Mouse (Mus musculus): ENCODE measurements around the gene Gm10100. TPM values are rescaled to one million over a fixed set of nuclear protein-coding genes. Genes with fewer than 3 reads are reported as not detected.
"Not testable (repeated sequence)": the region's sequence is repeated elsewhere in the genome, so short reads cannot be mapped to it uniquely, and the experiment has no call there.

Gm10100 gene
- polyA plus RNA-seq, 1 experiment from 2014 or later, result not detected

GRCm38 (mm10) chr10:77728280-77728679 is 2.0 kb downstream of the Gm10100 start:
- H3K36me3 ChIP-seq (ENCODE audit: inconsistent target), result no peaks in the 10 kb centered on the region
- no peak overlapping the region for H3K4me3 ChIP-seq (ENCODE audit: inconsistent target)
- no peak overlapping the region for H3K27ac ChIP-seq
- 83% methylated on average over 4 of the region's 4 CpGs for WGBS (ENCODE audit: missing documents)
- no peaks in the 10 kb centered on the region for H3K79me2 ChIP-seq (ENCODE audit: inconsistent target)

- Histone ChIP-seq H3K27ac (no peak overlapping the region), H3K79me2 (ENCODE audit: inconsistent target) (no peaks in the 10 kb centered on the region), H3K4me3 (ENCODE audit: inconsistent target) (no peak overlapping the region), H3K36me3 (ENCODE audit: inconsistent target) (no peaks in the 10 kb centered on the region)
- 69% methylated on average over 4 of the region's 4 CpGs for WGBS (ENCODE audit: missing documents)
Measured at GRCm38 (mm10) chr10:77729241-77729640, 3.0 kb downstream of the Gm10100 start.

- 100% methylated on average over 1 of the region's 1 CpGs for WGBS (ENCODE audit: missing documents)
- Histone ChIP-seq H3K79me2 (ENCODE audit: inconsistent target) (no peaks in the 10 kb centered on the region), H3K4me3 (ENCODE audit: inconsistent target) (no peak overlapping the region), H3K36me3 (ENCODE audit: inconsistent target) (no peaks in the 10 kb centered on the region), H3K27ac (no peak overlapping the region)
Measured at GRCm38 (mm10) chr10:77735928-77736327, 9.6 kb downstream of the Gm10100 start.

- H3K36me3 ChIP-seq (ENCODE audit: inconsistent target), result no peaks in the 10 kb centered on the region
- no peak overlapping the region for H3K27ac ChIP-seq
- no peak overlapping the region for H3K4me3 ChIP-seq (ENCODE audit: inconsistent target)
- 49% methylated on average over 4 of the region's 4 CpGs for WGBS (ENCODE audit: missing documents)
- H3K79me2 ChIP-seq (ENCODE audit: inconsistent target), result no peaks in the 10 kb centered on the region
Measured at GRCm38 (mm10) chr10:77738929-77739328, 12.6 kb downstream of the Gm10100 start.

DNA sequence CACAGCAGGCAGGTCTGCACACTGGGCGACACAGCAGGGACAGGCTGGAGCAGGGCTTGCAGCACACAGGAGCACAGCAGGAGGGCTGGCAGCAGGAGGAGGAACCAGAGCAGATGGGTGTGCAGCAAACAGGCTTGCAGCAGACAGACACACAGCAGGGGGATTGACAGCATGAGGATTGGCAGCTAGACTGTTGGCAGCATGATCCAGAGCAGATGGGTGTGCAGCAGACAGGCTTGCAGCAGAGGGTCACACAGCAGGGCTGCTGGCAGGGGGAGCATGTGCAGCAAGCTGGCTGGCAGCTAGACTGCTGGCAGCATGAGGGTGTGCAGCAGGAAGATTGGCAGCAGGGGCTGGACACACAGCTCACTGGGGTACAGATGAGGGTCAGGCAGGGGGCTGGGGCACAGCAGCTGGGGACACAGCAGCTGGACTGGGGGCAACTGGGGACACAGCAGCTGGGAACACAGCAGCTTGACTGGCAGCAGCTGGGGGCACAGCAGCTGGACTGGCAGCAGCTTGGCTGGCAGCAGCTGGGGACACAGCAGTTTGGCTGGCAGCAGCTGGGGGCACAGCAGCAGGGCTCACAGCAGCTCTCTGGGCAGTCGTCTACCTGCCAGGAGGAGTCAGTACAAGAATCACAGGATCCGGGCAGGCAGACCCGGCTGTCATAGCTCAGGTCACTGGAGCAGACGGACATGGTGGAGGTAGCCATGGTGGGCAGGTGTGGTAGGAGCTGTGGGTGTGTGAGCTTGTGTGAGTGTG is 15.8 kb downstream of the Gm10100 start, which contains the start of gene Gm18596:
Gm18596 (minus strand) TSS at position 715 of the 765 bp plus-strand sequence.
- not testable (repeated sequence) for H3K4me3 ChIP-seq (ENCODE audit: inconsistent target); H3K27ac ChIP-seq; H3K36me3 ChIP-seq (ENCODE audit: inconsistent target); H3K79me2 ChIP-seq (ENCODE audit: inconsistent target)
- WGBS (ENCODE audit: missing documents), result 87% methylated on average over 4 of the region's 5 CpGs

- WGBS (ENCODE audit: missing documents), result 75% methylated on average over 1 of the region's 1 CpGs
- not testable (repeated sequence) for H3K79me2 ChIP-seq (ENCODE audit: inconsistent target); H3K36me3 ChIP-seq (ENCODE audit: inconsistent target); H3K4me3 ChIP-seq (ENCODE audit: inconsistent target); H3K27ac ChIP-seq
Measured at GRCm38 (mm10) chr10:77750686-77751085, 24.4 kb downstream of the Gm10100 start.

DNA sequence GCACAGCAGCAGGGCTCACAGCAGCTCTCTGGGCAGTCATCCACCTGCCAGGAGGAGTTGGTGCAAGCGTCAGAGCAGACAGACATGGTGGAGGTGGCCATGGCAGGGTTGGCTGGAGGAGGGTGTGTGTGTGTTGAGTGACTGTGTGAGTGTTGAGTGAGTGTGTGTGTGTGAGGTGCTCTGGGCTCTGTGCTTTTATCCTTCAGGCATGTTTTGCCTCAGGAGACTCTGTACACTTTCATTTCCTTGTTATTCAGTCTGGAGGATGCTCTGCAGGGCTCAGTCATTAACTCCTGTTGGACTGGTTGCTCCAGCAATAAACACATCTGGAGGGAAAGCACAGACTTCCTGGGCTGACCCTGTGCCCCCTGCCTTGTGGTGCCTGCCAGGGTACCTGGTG is 25.0 kb downstream of the Gm10100 start, which contains the start of gene Gm9736:
Gm9736 (minus strand) TSS at position 101 of the 400 bp plus-strand sequence.
- H3K27ac ChIP-seq; H3K36me3 ChIP-seq (ENCODE audit: inconsistent target); H3K79me2 ChIP-seq (ENCODE audit: inconsistent target); H3K4me3 ChIP-seq (ENCODE audit: inconsistent target): not testable (repeated sequence)
- WGBS (ENCODE audit: missing documents), result 75% methylated on average over 1 of the region's 1 CpGs

DNA sequence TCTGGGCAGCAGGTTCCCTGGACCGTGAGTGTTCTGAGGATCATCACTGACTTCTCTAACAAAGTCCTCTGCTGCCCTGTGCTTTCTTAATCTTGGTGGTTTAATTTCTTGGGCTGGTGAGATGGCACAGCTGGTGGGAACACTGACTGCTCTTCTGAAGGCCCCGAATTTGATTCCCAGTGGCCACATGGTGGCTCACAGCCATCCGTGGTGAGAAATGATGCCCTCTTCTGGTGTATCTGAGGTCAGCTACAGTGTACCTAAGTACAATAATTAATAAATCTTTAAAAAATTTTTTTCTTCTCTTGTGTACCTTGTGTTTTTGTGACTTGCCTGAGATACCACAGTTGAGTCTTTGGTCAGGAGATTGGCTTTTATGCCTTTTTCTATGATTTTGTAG is 26.0 kb downstream of the Gm10100 start:
- H3K27ac ChIP-seq; H3K4me3 ChIP-seq (ENCODE audit: inconsistent target); H3K79me2 ChIP-seq (ENCODE audit: inconsistent target); H3K36me3 ChIP-seq (ENCODE audit: inconsistent target): not testable (repeated sequence)
- WGBS (ENCODE audit: missing documents), result 57% methylated on average over 3 of the region's 3 CpGs

DNA sequence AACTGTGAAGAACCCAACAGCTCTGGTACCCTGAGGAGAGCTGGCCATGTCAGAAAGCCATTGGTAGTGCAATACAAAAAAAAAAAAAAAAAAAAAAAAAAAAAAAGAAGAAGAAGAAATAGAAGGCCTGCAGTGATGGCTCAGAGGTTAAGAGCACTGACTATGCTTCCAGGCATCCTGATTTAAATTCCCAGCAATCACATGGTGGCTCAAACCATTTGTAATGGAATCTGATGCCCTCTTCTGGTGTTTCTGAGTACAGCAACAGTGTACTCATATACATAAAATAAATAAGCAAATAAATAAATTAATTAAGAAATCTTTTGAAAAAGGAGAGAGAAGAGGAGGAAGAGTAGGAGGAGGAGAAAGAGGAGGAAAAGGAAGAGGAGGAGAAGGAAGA is 27.2 kb downstream of the Gm10100 start:
- Histone ChIP-seq H3K79me2 (ENCODE audit: inconsistent target) (no peaks in the 10 kb centered on the region), H3K4me3 (ENCODE audit: inconsistent target) (no peak overlapping the region), H3K27ac (no peak overlapping the region), H3K36me3 (ENCODE audit: inconsistent target) (no peaks in the 10 kb centered on the region)

DNA sequence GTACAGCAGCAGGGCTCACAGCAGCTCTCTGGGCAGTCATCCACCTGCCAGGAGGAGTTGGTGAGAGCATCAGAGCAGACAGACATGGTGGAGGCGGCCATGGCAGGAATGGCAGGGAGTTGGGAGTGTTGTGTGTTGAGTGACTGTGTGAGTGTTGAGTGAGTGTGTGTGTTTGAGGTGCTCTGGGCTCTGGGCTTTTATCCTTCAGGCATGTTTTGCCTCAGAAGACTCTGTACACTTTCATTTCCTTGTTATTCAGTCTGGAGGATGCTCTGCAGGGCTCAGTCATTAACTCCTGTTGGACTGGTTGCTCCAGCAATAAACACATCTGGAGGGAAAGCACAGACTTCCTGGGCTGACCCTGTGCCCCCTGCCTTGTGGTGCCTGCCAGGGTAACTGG is 33.3 kb downstream of the Gm10100 start, which contains the start of gene Gm3233:
Gm3233 (minus strand) TSS at position 101 of the 400 bp plus-strand sequence.
- H3K36me3 ChIP-seq (ENCODE audit: inconsistent target); H3K4me3 ChIP-seq (ENCODE audit: inconsistent target); H3K79me2 ChIP-seq (ENCODE audit: inconsistent target); H3K27ac ChIP-seq: not testable (repeated sequence)
- WGBS (ENCODE audit: missing documents), result no CpG with 5 or more reads among the region's 1 CpGs

GRCm38 (mm10) chr10:77769727-77770126 is 43.4 kb downstream of the Gm10100 start:
- H3K79me2 ChIP-seq (ENCODE audit: inconsistent target), result no peaks in the 10 kb centered on the region
- 92% methylated on average over 1 of the region's 1 CpGs for WGBS (ENCODE audit: missing documents)
- no peaks in the 10 kb centered on the region for H3K36me3 ChIP-seq (ENCODE audit: inconsistent target)
- no peak overlapping the region for H3K27ac ChIP-seq
- no peak overlapping the region for H3K4me3 ChIP-seq (ENCODE audit: inconsistent target)

DNA sequence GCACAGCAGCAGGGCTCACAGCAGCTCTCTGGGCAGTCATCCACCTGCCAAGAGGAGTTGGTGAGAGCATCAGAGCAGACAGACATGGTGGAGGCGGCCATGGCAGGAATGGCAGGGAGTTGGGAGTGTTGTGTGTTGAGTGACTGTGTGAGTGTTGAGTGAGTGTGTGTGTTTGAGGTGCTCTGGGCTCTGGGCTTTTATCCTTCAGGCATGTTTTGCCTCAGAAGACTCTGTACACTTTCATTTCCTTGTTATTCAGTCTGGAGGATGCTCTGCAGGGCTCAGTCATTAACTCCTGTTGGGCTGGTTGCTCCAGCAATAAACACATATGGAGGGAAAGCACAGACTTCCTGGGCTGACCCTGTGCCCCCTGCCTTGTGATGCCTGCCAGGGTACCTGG is 44.9 kb downstream of the Gm10100 start, which contains the start of gene Gm3238:
Gm3238 (minus strand) TSS at position 101 of the 400 bp plus-strand sequence.
- H3K27ac ChIP-seq; H3K36me3 ChIP-seq (ENCODE audit: inconsistent target); H3K79me2 ChIP-seq (ENCODE audit: inconsistent target); H3K4me3 ChIP-seq (ENCODE audit: inconsistent target): not testable (repeated sequence)
- no CpG with 5 or more reads among the region's 1 CpGs for WGBS (ENCODE audit: missing documents)

GRCm38 (mm10) chr10:77772142-77772541 is 45.9 kb downstream of the Gm10100 start:
- not testable (repeated sequence) for H3K36me3 ChIP-seq (ENCODE audit: inconsistent target); H3K79me2 ChIP-seq (ENCODE audit: inconsistent target); H3K4me3 ChIP-seq (ENCODE audit: inconsistent target); H3K27ac ChIP-seq
- no CpG with 5 or more reads among the region's 3 CpGs for WGBS (ENCODE audit: missing documents)

Measured in macrophage (primary cell).